Mouse (Mus musculus) olfactory bulb, adult 2 months (tissue): ENCODE results near the gene 3830406C13Rik.

ENCODE experiments used
- CTCF ChIP-seq: fragments of 200-500 bp; IDR thresholded peaks from 2 replicates; pipeline ENCODE4 v1.5.1; 2012; ENCODE audit warnings: low read depth, mild to moderate bottlenecking, low read length, moderate library complexity; ENCODE audit not compliant: insufficient read depth
- POLR2A ChIP-seq: fragments of 200-500 bp; IDR thresholded peaks from 2 replicates; pipeline ENCODE4 v1.6.1; 2012; ENCODE audit warnings: mild to moderate bottlenecking, low read depth, low read length, moderate library complexity; ENCODE audit not compliant: insufficient read depth

- TF ChIP-seq CTCF (no peak), POLR2A (no peak)
These were observed 49.6 kb downstream of the 3830406C13Rik start for GRCm38 (mm10) chr14:12333622-12334021.
